Mouse (Mus musculus): ENCODE data around the gene Rorb. TPM values are rescaled to one million over a fixed set of nuclear protein-coding genes. Genes with fewer than 3 reads are reported as not detected.

Rorb gene
- polyA plus RNA-seq (2014; fragmentation: Nextera tagmentation; extraction: Ambion mirVana): 6.3 and 11.6 TPM in 2 replicates

- Histone ChIP-seq H3K27me3 (replicated peaks; ENCODE audit: control insufficient read depth, insufficient read depth, low read length) (peaks cover 5% of the 10 kb centered on the region; the same call in 1 of the 2 replicates), H3K4me1 (ENCODE audit: control insufficient read depth, insufficient read depth, low read length) (peaks cover 20% of the 10 kb centered on the region), H3K9ac (ENCODE audit: low read length) (peak within 1 kb of the TSS; percentile 64), H3K9me3 (replicated peaks; ENCODE audit: control insufficient read depth, low read length) (no peaks in the 10 kb centered on the region), H3K36me3 (ENCODE audit: control insufficient read depth, insufficient read depth, low read length) (no peaks in the 10 kb centered on the region), H3K4me2 (ENCODE audit: low read length) (peak within 1 kb of the TSS; percentile 83), H3K4me3 (ENCODE audit: low read depth, low read length) (peak within 1 kb of the TSS; percentile 57), H3K27ac (ENCODE audit: low read depth, low read length) (peak within 1 kb of the TSS; percentile 65; the same call in 1 of the 2 replicates)
- ATAC-seq (peak; percentile 98), DNase-seq (ENCODE audit: low spot score) (peak; percentile 95)
- under 1% methylated on average over 25 of the region's 25 CpGs for WGBS
These were observed at the start of gene Rorb for GRCm38 (mm10) chr19:19110793-19111427. Rorb (minus strand) TSS chr19:19111196.

GRCm38 (mm10) chr19:19148847-19149246 lies 37.9 kb upstream of the Rorb start:
- no peak overlapping the region for H3K27ac ChIP-seq (ENCODE audit: low read depth, low read length)
- DNase-seq (ENCODE audit: low spot score): peak; percentile 65
- WGBS: 27% methylated on average over 6 of the region's 6 CpGs
- H3K9ac ChIP-seq (ENCODE audit: low read length): no peak overlapping the region
- H3K4me1 ChIP-seq (ENCODE audit: control insufficient read depth, insufficient read depth, low read length): no peaks in the 10 kb centered on the region; the same call in 1 of the 2 replicates
- peak; percentile 66; the same call in 1 of the 2 replicates for ATAC-seq
- no peak overlapping the region for H3K4me3 ChIP-seq (ENCODE audit: low read depth, low read length)
- no peaks in the 10 kb centered on the region for H3K9me3 ChIP-seq (replicated peaks; ENCODE audit: control insufficient read depth, low read length)
- no peak overlapping the region for H3K4me2 ChIP-seq (ENCODE audit: low read length)
- H3K36me3 ChIP-seq (ENCODE audit: control insufficient read depth, insufficient read depth, low read length): no peaks in the 10 kb centered on the region
- H3K27me3 ChIP-seq (replicated peaks; ENCODE audit: control insufficient read depth, insufficient read depth, low read length): no peaks in the 10 kb centered on the region

DNA sequence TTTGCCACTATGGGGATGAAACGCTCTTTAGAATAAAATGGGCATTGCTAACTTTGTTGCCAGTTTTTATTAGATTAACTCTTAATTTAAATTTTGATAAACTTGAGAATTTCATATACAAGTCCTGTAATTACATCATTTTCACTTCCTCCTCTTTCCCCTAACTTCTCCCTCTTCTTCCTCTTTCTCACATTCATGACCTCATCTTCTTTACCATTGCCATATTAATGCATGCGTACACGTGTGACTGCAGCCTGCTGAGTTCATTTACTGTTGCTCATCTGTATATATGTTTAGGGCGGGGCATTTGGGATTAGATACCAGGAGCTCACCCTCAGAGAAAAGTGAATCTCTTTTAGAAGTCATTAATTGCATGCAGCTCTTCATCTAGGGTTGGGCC lies 33.5 kb upstream of the Rorb start:
- no peaks in the 10 kb centered on the region for H3K9me3 ChIP-seq (replicated peaks; ENCODE audit: control insufficient read depth, low read length)
- H3K4me2 ChIP-seq (ENCODE audit: low read length): no peak overlapping the region
- WGBS: 93% methylated on average over 4 of the region's 4 CpGs
- DNase-seq (ENCODE audit: low spot score) (no peak), ATAC-seq (no peak)
- no peaks in the 10 kb centered on the region for H3K27me3 ChIP-seq (replicated peaks; ENCODE audit: control insufficient read depth, insufficient read depth, low read length)
- H3K4me1 ChIP-seq (ENCODE audit: control insufficient read depth, insufficient read depth, low read length): no peaks in the 10 kb centered on the region; the same call in 1 of the 2 replicates
- no peak overlapping the region for H3K9ac ChIP-seq (ENCODE audit: low read length)
- H3K36me3 ChIP-seq (ENCODE audit: control insufficient read depth, insufficient read depth, low read length): no peaks in the 10 kb centered on the region
- H3K27ac ChIP-seq (ENCODE audit: low read depth, low read length): no peak overlapping the region
- no peak overlapping the region for H3K4me3 ChIP-seq (ENCODE audit: low read depth, low read length)

DNA sequence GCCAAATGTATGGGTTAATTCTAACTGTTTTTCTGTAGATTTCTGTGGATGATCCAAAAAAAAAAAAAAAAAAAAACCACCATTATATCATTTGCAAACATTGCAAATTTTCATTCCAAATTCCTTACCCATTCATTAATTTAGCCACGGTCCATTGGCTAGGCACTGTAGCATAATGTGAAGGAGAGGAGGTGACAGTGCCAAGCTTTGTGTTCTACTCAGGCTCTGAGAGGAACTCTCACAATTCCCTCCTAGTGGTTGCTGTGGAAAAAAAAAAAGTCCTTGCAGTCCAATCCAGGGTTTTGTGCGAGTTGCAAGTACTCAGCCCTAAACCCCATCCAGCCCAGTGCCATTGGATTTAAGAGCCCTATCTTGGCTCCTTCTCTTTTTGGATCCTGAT lies 25.9 kb upstream of the Rorb start:
- ATAC-seq (peak; percentile 75), DNase-seq (ENCODE audit: low spot score) (peak; percentile 74)
- Histone ChIP-seq H3K4me3 (ENCODE audit: low read depth, low read length) (no peak overlapping the region), H3K9me3 (replicated peaks; ENCODE audit: control insufficient read depth, low read length) (no peaks in the 10 kb centered on the region), H3K27me3 (replicated peaks; ENCODE audit: control insufficient read depth, insufficient read depth, low read length) (no peaks in the 10 kb centered on the region), H3K4me2 (ENCODE audit: low read length) (no peak overlapping the region), H3K27ac (ENCODE audit: low read depth, low read length) (no peak overlapping the region), H3K4me1 (ENCODE audit: control insufficient read depth, insufficient read depth, low read length) (no peaks in the 10 kb centered on the region), H3K36me3 (ENCODE audit: control insufficient read depth, insufficient read depth, low read length) (no peaks in the 10 kb centered on the region), H3K9ac (ENCODE audit: low read length) (no peak overlapping the region)
- 21% methylated on average over 2 of the region's 2 CpGs for WGBS

DNA sequence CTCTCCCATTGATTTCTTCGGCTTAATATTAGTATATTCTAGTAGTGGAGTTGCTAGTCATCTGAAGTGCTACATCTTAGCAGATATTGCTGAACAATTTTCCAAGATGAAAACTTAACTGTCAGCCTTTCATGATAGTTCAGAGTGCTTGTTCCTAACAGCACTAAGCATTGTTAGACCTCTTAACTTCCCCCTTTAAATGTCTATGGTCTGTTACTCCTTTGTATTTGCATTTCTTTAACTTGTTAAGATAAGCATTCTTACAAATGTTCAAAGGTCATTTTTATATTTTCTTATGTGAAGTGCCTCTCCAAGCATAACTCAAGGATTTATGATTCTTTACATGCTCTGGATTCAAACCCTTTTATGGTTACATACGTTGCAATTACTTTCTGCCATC lies 24.8 kb upstream of the Rorb start:
- Histone ChIP-seq H3K27me3 (replicated peaks; ENCODE audit: control insufficient read depth, insufficient read depth, low read length) (no peaks in the 10 kb centered on the region), H3K4me1 (ENCODE audit: control insufficient read depth, insufficient read depth, low read length) (no peaks in the 10 kb centered on the region), H3K4me2 (ENCODE audit: low read length) (no peak overlapping the region), H3K27ac (ENCODE audit: low read depth, low read length) (no peak overlapping the region), H3K9ac (ENCODE audit: low read length) (no peak overlapping the region), H3K4me3 (ENCODE audit: low read depth, low read length) (no peak overlapping the region), H3K36me3 (ENCODE audit: control insufficient read depth, insufficient read depth, low read length) (no peaks in the 10 kb centered on the region), H3K9me3 (replicated peaks; ENCODE audit: control insufficient read depth, low read length) (no peaks in the 10 kb centered on the region)
- no peak for ATAC-seq
- DNase-seq (ENCODE audit: low spot score): no peak
- WGBS: 85% methylated on average over 2 of the region's 2 CpGs

DNA sequence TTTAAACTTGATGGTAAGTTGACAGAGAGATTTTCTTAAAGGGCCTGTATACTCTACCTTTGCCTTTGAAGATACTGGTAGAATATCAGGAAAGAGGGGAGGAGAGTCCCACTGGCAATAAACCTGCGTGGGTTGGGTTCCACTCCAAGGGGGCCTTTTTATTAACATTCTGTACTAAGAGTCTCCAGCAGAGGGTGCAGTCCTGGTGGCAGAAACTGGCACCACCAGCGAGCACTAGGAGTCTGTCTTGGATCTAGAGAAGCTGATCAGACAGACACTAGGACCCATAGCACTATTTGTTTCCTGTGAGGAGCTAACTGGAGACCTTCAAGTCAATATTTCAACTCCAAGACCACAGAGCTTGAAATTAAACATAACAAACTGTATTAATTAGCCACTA lies 11.3 kb upstream of the Rorb start:
- Histone ChIP-seq H3K9ac (ENCODE audit: low read length) (no peak overlapping the region), H3K4me2 (ENCODE audit: low read length) (no peak overlapping the region), H3K36me3 (ENCODE audit: control insufficient read depth, insufficient read depth, low read length) (no peaks in the 10 kb centered on the region), H3K27me3 (replicated peaks; ENCODE audit: control insufficient read depth, insufficient read depth, low read length) (no peaks in the 10 kb centered on the region), H3K4me1 (ENCODE audit: control insufficient read depth, insufficient read depth, low read length) (no peaks in the 10 kb centered on the region), H3K9me3 (replicated peaks; ENCODE audit: control insufficient read depth, low read length) (no peaks in the 10 kb centered on the region), H3K4me3 (ENCODE audit: low read depth, low read length) (no peak overlapping the region), H3K27ac (ENCODE audit: low read depth, low read length) (no peak overlapping the region)
- WGBS: 40% methylated on average over 2 of the region's 2 CpGs
- no peak for ATAC-seq
- DNase-seq (ENCODE audit: low spot score): no peak

DNA sequence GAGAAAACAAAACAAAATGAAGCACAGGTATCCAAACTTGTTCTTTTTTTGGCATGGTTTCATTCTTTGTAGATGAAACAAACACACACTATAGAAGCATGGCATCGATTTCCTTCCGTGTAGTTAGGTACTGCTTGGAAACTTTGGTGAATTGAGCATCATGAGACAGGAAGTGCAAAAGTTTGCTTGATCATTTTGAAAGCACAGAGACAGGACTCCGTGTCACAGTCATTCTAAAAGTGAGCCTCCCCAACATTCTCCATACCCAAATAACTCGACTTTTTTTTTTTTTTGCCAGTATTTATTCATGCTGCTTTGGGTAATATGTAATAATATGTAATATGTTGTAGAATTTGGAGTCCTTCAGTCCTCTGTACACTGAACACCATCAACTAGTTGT lies 1.2 kb upstream of the Rorb start:
- 63% methylated on average over 4 of the region's 4 CpGs for WGBS
- ATAC-seq (no peak), DNase-seq (ENCODE audit: low spot score) (no peak)
- no peaks in the 10 kb centered on the region for H3K9me3 ChIP-seq (replicated peaks; ENCODE audit: control insufficient read depth, low read length)
- peaks cover 5% of the 10 kb centered on the region; the same call in 1 of the 2 replicates for H3K27me3 ChIP-seq (replicated peaks; ENCODE audit: control insufficient read depth, insufficient read depth, low read length)
- H3K4me2 ChIP-seq (ENCODE audit: low read length): no peak overlapping the region
- H3K4me1 ChIP-seq (ENCODE audit: control insufficient read depth, insufficient read depth, low read length): peaks cover 20% of the 10 kb centered on the region
- H3K36me3 ChIP-seq (ENCODE audit: control insufficient read depth, insufficient read depth, low read length): no peaks in the 10 kb centered on the region
- no peak overlapping the region for H3K27ac ChIP-seq (ENCODE audit: low read depth, low read length)
- H3K9ac ChIP-seq (ENCODE audit: low read length): no peak overlapping the region
- H3K4me3 ChIP-seq (ENCODE audit: low read depth, low read length): no peak overlapping the region

GRCm38 (mm10) chr19:19111428-19112170 lies 603 bp upstream of the Rorb start:
- Histone ChIP-seq H3K4me2 (ENCODE audit: low read length) (peak overlapping the region; percentile 83), H3K9me3 (replicated peaks; ENCODE audit: control insufficient read depth, low read length) (no peaks in the 10 kb centered on the region), H3K27ac (ENCODE audit: low read depth, low read length) (no peak overlapping the region), H3K4me3 (ENCODE audit: low read depth, low read length) (peak overlapping the region; percentile 57), H3K9ac (ENCODE audit: low read length) (peak overlapping the region; percentile 18; the same call in 1 of the 2 replicates), H3K36me3 (ENCODE audit: control insufficient read depth, insufficient read depth, low read length) (no peaks in the 10 kb centered on the region), H3K27me3 (replicated peaks; ENCODE audit: control insufficient read depth, insufficient read depth, low read length) (peaks cover 5% of the 10 kb centered on the region; the same call in 1 of the 2 replicates), H3K4me1 (ENCODE audit: control insufficient read depth, insufficient read depth, low read length) (peaks cover 20% of the 10 kb centered on the region)
- ATAC-seq (no peak), DNase-seq (ENCODE audit: low spot score) (peak; percentile 24)
- WGBS: 2% methylated on average over 12 of the region's 12 CpGs

Data from forebrain, embryonic 14.5 days (tissue).